Mouse (Mus musculus): ENCODE measurements at regions not wholly inside any gene's neighbourhood (a gene's known extent, or its start where the extent isn't known, plus 50 kb on each side); places are given as distances from the start of the nearest gene placed in this dataset.

DNA sequence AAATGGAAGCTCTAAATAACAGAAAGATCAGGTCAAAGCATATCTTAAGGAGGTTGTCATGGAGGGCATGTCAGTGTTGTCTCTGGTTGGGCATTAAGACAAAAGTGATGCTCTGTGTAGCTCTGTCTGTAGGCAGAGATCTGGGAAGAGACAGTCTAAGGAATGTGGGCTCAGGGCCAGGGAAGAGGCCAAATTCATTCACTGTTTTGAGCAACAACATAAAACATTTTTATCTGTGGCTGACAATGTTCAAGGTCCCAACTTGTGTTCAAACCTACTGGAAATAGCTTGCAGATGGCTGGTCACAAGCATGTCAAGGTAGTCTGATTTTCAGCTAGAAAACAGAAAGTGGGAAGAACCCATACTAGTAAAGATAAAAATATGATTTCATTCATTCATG lies 374.6 kb upstream of the Fam49a start:
- DNase-seq (ENCODE audit: low spot score in 2 of 2) = no peak

DNA sequence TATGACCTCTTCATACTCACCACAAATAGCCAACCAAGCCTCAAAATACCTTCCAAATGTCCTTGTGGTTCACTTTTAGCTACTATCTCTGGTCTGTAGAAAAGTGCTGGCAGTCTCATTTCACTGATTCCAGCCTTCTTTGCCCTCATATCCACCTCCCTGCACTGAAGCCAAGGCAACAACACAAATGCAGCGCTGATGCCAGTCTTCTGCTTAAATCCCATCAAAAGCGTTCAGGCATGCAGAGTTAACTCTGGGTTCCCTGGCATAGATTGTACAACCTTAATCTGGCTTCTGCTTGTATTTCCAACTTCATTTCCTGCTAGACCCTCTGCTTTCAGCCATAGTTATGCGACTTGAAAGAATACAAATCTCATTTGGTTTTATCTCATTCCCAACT lies 362.9 kb upstream of the Fam49a start:
- no peak for DNase-seq (ENCODE audit: low spot score in 2 of 2)

DNA sequence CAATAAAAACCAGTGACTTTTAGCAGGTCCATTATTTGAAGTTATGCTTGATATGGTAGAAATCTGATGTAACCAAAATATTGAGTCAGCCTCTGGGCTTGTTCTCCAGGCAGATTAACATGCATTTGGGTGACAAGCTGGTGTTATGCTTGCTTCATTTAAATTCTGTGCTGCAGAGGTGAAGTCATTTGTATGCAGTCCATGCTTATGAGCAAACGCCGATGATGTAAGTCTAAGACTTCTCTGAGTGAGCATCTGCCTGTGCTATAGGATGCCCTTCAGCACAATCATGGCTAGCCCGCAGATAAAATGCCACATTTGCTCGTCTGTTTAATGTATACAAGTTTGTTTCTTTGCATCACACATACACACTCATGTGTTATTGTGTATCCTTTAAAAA lies 355.4 kb upstream of the Fam49a start:
- no peak for DNase-seq (ENCODE audit: low spot score in 2 of 2)
